Mouse (Mus musculus): ENCODE results near the gene Rnf115.

DNA sequence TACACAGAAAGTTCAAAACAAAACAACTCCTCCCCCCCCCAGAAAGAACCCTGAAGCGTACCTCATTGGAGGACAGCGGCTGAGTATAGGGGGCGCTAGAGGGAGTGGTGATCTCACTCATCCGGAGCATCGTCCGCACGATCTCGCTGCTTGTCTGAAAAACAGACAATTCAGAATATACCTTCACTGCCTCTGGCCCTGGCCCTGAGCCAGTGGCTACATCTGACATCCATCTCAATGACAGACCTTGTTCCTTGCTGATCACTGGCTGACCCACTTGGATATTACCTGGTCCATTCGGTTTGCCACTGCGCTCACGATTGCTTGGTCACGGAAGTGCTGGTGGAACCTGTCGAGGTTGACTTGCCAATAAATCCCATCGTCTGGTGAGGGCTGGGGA is 8.3 kb upstream of the Rnf115 start:
- peak; percentile 55 for TF ChIP-seq CTCF (IDR thresholded peaks at IDR 0.05)
- no peak for TF ChIP-seq POLR2A (IDR thresholded peaks at IDR 0.05; ENCODE audit: insufficient read depth, low read depth, low read length)

Data from heart, adult 2 months (tissue).